Mouse (Mus musculus) midbrain, embryonic 12.5 days (tissue): ENCODE measurements around the gene Klhl33. TPM values are rescaled to one million over a fixed set of nuclear protein-coding genes. Genes with fewer than 3 reads are reported as not detected.
A peak's percentile ranks its signal among the peaks of the same experiment; 100 is the strongest.
"Not testable (repeated sequence)": the region's sequence is repeated elsewhere in the genome, so short reads cannot be mapped to it uniquely, and the experiment has no call there.

Source experiments
- ATAC-seq: fragments of 200-750 bp; cut with Nextera tagmentation; 2 replicates; pipeline ENCODE4 v1.8.0; 2017; ENCODE audit warnings: low read depth, moderate TSS enrichment, moderate library complexity; ENCODE audit not compliant: low FRiP score
- H3K27ac ChIP-seq: fragments of 300-500 bp; sonication (generic); replicated peaks from 2 replicates; pipeline ENCODE4 v1.5.1; 2016; ENCODE audit warnings: mild to moderate bottlenecking
- H3K27me3 ChIP-seq: fragments of 300-500 bp; sonication (generic); 2 replicates; pipeline ENCODE4 v1.6.1; 2016; ENCODE audit warnings: mild to moderate bottlenecking
- H3K36me3 ChIP-seq: fragments of 300-500 bp; sonication (generic); 2 replicates; pipeline ENCODE4 v1.6.1; 2016
- H3K4me1 ChIP-seq: fragments of 300-500 bp; sonication (generic); 2 replicates; pipeline ENCODE4 v1.6.1; 2016
- H3K4me2 ChIP-seq: fragments of 300-500 bp; sonication (generic); replicated peaks from 2 replicates; pipeline ENCODE4 v1.6.1; 2016; ENCODE audit warnings: mild to moderate bottlenecking, moderate library complexity
- H3K4me3 ChIP-seq: fragments of 300-500 bp; sonication (generic); 2 replicates; pipeline ENCODE4 v1.5.1; 2016; ENCODE audit warnings: mild to moderate bottlenecking
- H3K9ac ChIP-seq: fragments of 300-500 bp; sonication (generic); replicated peaks from 2 replicates; pipeline ENCODE4 v1.6.1; 2016; ENCODE audit warnings: mild to moderate bottlenecking, moderate library complexity
- H3K9me3 ChIP-seq: fragments of 300-500 bp; sonication (generic); 2 replicates; pipeline ENCODE4 v1.6.1; 2016; ENCODE audit warnings: mild to moderate bottlenecking
- WGBS: fragments of 180-500 bp; shearing (Covaris S2); methylation state at CpG from one replicate; pipeline ENCODE4 v1.1.7; 2016; 5-methylcytosine and 5-hydroxymethylcytosine counted together
- polyA plus RNA-seq: library from polyadenylated mRNA; unstranded; fragments of >200 nt; fragmentation: Nextera tagmentation; extraction: Ambion mirVana; gene quantifications from 2 replicates; pipeline ENCODE4 v1.2.1, GENCODE M21; 2016

The Klhl33 gene
- polyA plus RNA-seq, 1 experiment from 2014 or later = 0.60 TPM

DNA sequence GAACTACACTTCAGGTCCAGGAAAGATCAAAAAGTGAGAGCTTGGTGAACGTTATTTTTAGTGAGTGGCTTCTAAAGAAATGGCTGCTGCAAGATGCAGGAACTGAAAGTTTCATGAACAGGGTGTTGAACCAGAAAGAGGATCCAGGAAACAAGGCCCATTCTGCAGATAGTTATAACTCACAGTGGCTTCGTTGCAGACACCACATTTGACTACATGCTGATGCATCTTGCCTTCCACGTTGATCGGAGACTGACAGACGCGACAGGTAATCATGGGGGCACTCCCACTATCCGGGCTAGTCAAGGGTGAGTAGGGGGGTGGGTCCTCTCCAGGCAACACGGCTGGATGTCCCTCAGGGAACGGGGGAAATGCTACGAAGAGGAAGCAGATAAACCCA lies 32.6 kb upstream of the Klhl33 start:
- Histone ChIP-seq H3K36me3 (peaks cover 36% of the 10 kb centered on the region), H3K9me3 (no peaks in the 10 kb centered on the region), H3K27me3 (no peaks in the 10 kb centered on the region), H3K4me3 (peak overlapping the region; percentile 96), H3K27ac (peak overlapping the region; percentile 84), H3K4me2 (peak overlapping the region; percentile 75), H3K9ac (peak overlapping the region; percentile 96), H3K4me1 (peaks cover 32% of the 10 kb centered on the region)
- no peak for ATAC-seq
- 20% methylated on average over 10 of the region's 10 CpGs for WGBS

DNA sequence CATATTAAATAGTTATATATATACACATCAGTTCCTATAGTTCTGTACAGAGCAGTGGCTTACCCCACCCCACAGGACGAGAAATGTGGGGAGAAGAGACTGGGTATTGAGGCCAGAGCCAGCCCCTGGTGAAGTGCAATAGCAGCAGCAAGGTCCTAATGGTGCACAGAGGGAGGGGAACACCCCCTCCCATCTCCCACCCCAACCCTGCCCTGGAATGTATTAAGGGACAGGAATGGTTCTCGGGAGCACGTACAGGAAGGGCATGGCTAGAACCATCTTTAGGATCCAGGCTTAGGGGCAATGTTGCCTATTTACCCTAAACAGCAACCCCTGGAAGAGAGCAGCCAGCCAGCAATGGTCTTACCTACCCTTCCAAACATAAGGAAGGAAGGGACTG lies 30.1 kb upstream of the Klhl33 start:
- no peak overlapping the region for H3K4me3 ChIP-seq
- ATAC-seq = no peak
- WGBS = 83% methylated on average over 3 of the region's 3 CpGs

DNA sequence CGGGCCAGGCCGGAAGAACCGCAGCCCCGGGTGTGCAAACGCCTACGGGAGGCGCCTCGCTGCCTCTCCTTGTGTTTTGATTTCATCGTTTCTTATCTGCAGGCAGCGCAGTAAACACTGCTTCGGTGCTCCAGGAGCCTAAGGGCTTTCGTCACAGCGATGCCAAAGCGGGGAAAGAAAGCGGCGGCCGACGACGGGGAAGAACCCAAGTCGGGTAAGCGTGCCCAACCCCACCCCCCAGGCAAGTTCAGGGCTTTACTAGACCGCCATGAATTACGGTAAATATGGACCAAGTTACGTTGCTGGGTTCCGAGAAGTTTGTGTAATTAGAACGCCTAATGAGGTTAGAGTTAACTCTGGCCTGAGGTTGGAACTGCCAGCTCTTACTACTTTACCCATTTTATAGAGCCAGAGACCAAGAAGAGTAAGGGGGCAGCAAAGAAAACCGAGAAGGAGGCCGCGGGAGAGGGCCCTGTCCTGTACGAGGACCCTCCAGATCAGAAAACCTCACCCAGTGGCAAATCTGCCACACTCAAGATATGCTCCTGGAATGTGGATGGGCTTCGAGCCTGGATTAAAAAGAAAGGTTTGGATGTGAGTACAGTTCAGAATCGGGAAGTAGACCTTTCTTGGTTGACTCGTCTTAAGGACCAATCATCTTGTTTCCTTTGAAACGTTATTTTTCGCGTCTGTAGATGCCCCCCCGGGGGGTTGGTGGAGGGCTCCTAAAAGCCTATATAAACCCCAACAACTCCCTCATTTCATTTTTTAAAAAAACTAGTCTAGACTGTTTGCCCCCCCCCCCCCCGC lies 28.0 kb upstream of the Klhl33 start:
- peak overlapping the region; percentile 87 for H3K4me3 ChIP-seq
- H3K9me3 ChIP-seq = no peaks in the 10 kb centered on the region
- H3K36me3 ChIP-seq = peaks cover 36% of the 10 kb centered on the region
- H3K4me1 ChIP-seq = peaks cover 31% of the 10 kb centered on the region
- peak overlapping the region; percentile 62 for H3K4me2 ChIP-seq
- H3K27ac ChIP-seq = peak overlapping the region; percentile 91
- peak; percentile 2; the same call in 1 of the 2 replicates for ATAC-seq
- peak overlapping the region; percentile 91 for H3K9ac ChIP-seq
- WGBS = 2% methylated on average over 38 of the region's 38 CpGs
- no peaks in the 10 kb centered on the region for H3K27me3 ChIP-seq

More for the DNA sequence above, 30.1 kb upstream of the Klhl33 start:
- Histone ChIP-seq H3K9me3 (no peaks in the 10 kb centered on the region), H3K9ac (no peak overlapping the region), H3K4me2 (no peak overlapping the region), H3K27me3 (no peaks in the 10 kb centered on the region), H3K27ac (no peak overlapping the region), H3K4me1 (peaks cover 38% of the 10 kb centered on the region), H3K36me3 (peaks cover 36% of the 10 kb centered on the region)

DNA sequence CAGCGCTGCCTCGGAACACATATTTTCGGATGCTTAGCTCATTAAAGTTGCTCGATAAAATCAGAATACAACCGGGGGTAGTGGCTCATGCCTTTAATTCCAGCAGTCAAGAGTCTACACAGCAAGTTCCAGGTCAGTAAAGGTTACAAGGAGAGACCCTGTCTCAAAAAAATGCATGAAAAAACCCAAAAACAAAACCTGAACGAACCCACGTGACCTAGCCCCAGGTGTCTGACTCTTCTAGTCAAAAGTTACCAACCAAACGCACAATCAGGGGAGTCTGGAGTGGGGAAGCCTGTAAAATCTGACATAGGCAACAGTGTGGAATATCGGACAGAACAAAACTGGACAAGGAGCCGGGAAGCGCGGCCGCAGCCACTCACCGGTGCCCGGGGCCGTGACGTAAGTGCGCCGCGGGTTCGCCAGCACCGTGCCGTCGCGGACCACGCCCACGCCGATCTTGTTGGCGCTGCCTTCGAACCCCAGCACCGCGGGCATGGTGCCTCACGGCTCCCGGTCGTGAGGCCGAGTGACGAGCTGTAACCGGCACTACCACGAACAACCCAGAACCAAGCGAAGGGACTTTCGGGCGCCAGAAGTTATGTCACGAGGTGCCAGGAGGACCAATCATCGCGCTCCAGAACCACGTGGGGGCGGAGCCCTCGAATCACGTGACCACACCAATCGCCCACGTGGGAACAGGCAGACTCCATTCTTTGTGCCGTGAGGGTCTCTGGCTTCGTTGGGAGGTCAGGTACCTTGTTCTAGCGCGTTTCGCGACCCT lies 27.2 kb upstream of the Klhl33 start, which contains the start of the genes Osgep and Apex1:
TSS of gene Osgep (minus strand) at position 613 of the 784 bp plus-strand sequence.
TSS of gene Apex1 (plus strand) at position 688 of the 784 bp plus-strand sequence.
- Histone ChIP-seq H3K27me3 (no peaks in the 10 kb centered on the region), H3K9ac (peak within 1 kb of the TSS; percentile 91), H3K4me2 (peak within 1 kb of the TSS; percentile 62), H3K4me1 (peaks cover 24% of the 10 kb centered on the region), H3K36me3 (peaks cover 39% of the 10 kb centered on the region), H3K27ac (peak within 1 kb of the TSS; percentile 91), H3K9me3 (no peaks in the 10 kb centered on the region), H3K4me3 (peak within 1 kb of the TSS; percentile 87)
- ATAC-seq = peak; percentile 96
- WGBS = under 1% methylated on average over 56 of the region's 57 CpGs

DNA sequence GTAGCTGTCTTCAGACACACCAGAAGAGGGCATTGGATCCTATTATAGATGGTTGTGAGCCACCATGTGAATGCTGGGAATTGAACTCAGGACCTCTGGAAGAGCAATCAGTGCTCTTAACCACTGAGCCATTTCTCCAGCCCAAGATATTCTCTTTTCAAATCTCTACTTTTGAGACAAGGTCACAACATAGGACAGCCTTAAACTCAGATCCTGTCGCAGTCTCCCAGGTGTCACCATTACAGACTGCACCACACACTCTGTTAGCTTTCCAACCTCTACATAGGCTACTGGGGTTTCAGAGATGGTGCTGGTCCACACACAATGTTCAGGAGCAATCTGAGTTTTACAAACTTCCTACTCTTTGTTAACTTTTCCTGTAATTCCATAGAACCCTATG lies 26.1 kb upstream of the Klhl33 start:
- Histone ChIP-seq H3K4me3 (peak overlapping the region; percentile 87), H3K9ac (peak overlapping the region; percentile 91; the same call in 1 of the 2 replicates), H3K36me3 (peaks cover 36% of the 10 kb centered on the region), H3K4me1 (peaks cover 18% of the 10 kb centered on the region), H3K4me2 (peak overlapping the region; percentile 62)
- 76% methylated on average over 1 of the region's 1 CpGs for WGBS
- H3K27me3 ChIP-seq, ATAC-seq, H3K9me3 ChIP-seq, H3K27ac ChIP-seq: not testable (repeated sequence)

DNA sequence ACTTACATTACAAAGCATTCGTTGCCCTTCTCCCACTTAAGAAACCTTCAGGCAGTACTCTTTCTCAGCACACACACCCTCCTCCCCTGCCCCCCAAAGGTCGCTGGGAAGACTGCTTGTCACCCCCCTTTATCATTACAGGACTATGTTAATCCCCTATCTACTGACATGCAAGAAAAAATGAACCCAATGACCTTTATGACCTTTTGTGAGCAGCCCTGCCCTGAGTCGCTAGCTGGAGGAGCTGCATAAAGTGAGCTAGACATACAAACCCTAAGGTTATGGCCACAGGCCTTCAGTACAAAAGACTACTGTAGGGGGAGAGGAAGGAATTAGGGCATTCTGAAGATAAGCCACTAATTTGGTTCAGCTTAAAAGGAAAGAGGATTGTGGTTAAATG lies 14.0 kb upstream of the Klhl33 start:
- Histone ChIP-seq H3K27ac (no peak overlapping the region), H3K4me2 (no peak overlapping the region), H3K27me3 (no peaks in the 10 kb centered on the region), H3K4me1 (no peaks in the 10 kb centered on the region), H3K9ac (no peak overlapping the region), H3K9me3 (no peaks in the 10 kb centered on the region), H3K4me3 (no peak overlapping the region), H3K36me3 (peaks cover 59% of the 10 kb centered on the region)
- WGBS = 46% methylated on average over 3 of the region's 3 CpGs
- ATAC-seq = no peak

DNA sequence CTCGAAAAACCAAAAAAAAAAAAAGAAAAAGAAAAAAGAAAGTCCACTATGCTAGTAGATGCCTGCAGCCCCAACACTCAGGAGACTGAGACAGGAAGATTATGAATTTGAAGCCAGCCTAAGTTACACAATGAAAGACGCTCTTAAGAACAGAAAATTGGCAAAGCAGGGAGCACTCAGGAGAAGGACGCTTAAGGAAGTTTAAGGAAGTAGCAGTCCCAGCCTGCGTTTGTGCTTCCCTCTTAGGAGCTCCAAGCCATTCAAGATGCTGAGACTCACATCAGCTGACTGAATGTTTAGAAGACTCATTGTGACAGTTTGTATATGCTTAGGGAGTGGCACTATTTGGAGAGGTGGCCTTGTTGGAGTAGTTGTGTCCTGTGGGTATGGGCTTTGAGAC lies 10.8 kb upstream of the Klhl33 start:
- H3K4me3 ChIP-seq = no peak overlapping the region
- H3K36me3 ChIP-seq = peaks cover 29% of the 10 kb centered on the region

DNA sequence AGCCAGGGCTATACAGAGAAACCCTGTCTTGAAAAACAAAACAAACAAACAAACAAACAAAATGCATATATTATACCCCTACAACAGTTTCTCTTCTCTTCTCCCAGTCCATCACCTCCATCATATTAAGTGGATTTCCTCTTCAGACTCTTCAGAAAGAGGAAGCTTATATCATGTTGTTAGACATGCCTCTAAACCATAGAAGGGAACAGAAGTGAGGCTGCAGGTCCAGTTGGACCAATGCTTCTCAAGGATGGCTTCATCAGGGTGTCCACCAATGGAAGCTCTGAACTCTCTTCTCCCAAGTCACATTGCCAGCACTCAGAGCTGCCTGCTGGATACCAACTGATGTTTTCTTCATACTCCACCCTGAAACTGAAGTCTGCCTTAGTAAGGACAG lies 8.0 kb upstream of the Klhl33 start:
- not testable (repeated sequence) for H3K27me3 ChIP-seq, H3K36me3 ChIP-seq, H3K27ac ChIP-seq, ATAC-seq, H3K9me3 ChIP-seq, H3K9ac ChIP-seq, H3K4me1 ChIP-seq, H3K4me2 ChIP-seq, H3K4me3 ChIP-seq

More for the DNA sequence above, 10.8 kb upstream of the Klhl33 start:
- Histone ChIP-seq H3K27me3 (no peaks in the 10 kb centered on the region), H3K4me2 (no peak overlapping the region), H3K4me1 (peaks cover 3% of the 10 kb centered on the region; the same call in 1 of the 2 replicates), H3K9ac (no peak overlapping the region), H3K9me3 (no peaks in the 10 kb centered on the region), H3K27ac (no peak overlapping the region)
- 87% methylated on average over 4 of the region's 4 CpGs for WGBS
- ATAC-seq = no peak

DNA sequence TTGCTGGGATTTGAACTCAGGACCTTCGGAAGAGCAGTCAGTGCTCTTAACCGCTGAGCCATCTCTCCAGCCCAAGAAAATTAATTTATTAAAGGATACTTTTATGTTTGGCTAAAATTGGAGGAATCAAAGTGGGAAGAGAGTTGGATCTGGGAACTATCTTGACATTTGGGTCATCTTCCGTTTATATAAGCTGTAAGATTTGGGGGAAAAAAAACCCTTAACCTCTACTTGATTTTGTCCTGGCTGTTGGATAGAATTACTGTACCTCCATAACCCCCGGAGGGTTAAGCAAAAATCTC lies 7.5 kb upstream of the Klhl33 start:
- WGBS = 81% methylated on average over 4 of the region's 4 CpGs
- Histone ChIP-seq H3K27me3 (no peaks in the 10 kb centered on the region), H3K4me1 (peaks cover 3% of the 10 kb centered on the region; the same call in 1 of the 2 replicates), H3K9ac (no peak overlapping the region), H3K9me3 (no peaks in the 10 kb centered on the region), H3K4me3 (no peak overlapping the region), H3K4me2 (no peak overlapping the region), H3K27ac (no peak overlapping the region), H3K36me3 (no peaks in the 10 kb centered on the region)
- ATAC-seq = no peak

DNA sequence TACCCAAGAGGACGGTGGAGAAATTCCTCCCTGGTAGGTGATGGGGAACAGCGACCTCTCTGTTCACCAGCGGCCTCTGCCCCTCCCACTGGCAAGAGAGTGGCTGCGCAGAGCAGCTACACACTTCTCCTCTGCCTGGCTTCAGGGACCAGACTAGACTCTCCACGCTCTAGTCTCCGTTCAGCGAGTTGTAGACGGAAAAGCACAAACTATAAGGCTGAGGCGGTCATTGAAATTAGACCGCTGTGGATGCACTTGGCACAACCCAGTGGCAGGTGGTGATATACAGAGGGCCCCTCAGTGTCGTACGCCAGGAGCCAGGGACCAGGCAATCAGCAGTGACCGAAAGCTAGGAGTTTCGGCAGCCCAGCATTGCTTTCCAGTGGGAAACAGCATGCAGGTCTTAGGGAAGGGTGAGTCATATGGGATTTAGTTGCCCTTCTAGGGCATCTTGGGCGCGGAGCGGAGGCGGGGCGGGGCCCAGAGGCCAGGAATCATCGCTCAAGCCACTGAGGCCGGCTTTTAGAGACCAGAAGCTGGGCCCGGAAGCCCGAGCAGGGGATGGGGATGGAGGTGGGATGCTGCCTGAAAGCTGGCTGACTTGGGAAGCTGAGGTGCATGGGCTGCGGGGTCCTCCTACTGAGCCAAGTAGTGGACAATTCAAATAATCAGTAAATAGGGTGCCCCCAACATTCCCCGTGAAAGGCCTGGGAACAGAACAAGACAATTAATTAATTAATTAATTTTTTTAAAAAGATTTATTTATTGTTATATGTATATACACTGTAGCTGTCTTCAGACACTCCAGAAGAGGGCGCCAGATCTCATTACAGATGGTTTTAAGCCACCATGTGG lies 6.9 kb upstream of the Klhl33 start:
- Histone ChIP-seq H3K9ac (peak overlapping the region; percentile 59), H3K4me1 (peaks cover 3% of the 10 kb centered on the region; the same call in 1 of the 2 replicates), H3K9me3 (no peaks in the 10 kb centered on the region), H3K27me3 (no peaks in the 10 kb centered on the region), H3K4me3 (peak overlapping the region; percentile 45), H3K27ac (no peak overlapping the region), H3K36me3 (no peaks in the 10 kb centered on the region), H3K4me2 (peak overlapping the region; percentile 60)
- 3% methylated on average over 26 of the region's 26 CpGs for WGBS
- ATAC-seq = peak; percentile 88

DNA sequence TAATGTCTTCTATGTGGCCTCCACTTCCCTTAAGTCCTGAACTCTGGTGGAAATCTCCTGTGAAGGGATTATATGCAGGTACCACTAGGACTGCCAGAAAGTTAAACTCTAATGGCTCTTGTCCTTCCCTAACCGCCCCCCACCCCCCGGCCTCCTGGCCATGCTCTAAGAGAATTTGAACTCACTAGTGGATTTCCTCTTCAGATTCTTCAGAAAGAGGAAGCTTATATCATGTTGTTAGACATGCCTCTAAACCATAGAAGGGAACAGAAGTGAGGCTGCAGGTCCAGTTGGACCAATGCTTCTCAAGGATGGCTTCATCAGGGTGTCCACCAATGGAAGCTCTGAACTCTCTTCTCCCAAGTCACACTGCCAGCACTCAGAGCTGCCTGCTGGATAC lies 685 bp upstream of the Klhl33 start:
- not testable (repeated sequence) for H3K36me3 ChIP-seq, H3K27ac ChIP-seq, ATAC-seq, H3K9me3 ChIP-seq, H3K9ac ChIP-seq, H3K4me1 ChIP-seq, H3K4me3 ChIP-seq, H3K4me2 ChIP-seq
- WGBS = 96% methylated on average over 2 of the region's 2 CpGs
- peaks cover 25% of the 10 kb centered on the region for H3K27me3 ChIP-seq
